ENCODE assay signal across 7 mouse cellular contexts in genomic region chr11:96863206-96863995, GRCm38 (mm10). TPM values are rescaled to one million over a fixed set of nuclear protein-coding genes. Genes with fewer than 3 reads are reported as not detected.
DNase-seq lines count a peak whose midpoint lies in the region; ATAC-seq lines count a peak whose summit lies in the region.

No protein-coding gene starts in this region.

- no peak overlapping the region; the same call in 1 of the 2 replicates for H3K9ac ChIP-seq in embryonic facial prominence, embryonic 11.5 days (replicated peaks; ENCODE audit: low read length)
- no peak overlapping the region for H3K9ac ChIP-seq in heart, embryonic 14.5 days (ENCODE audit: low read length)
- no peak overlapping the region for H3K9ac ChIP-seq in midbrain, embryonic 15.5 days

- no peaks in the 10 kb centered on the region for H3K9me3 ChIP-seq in embryonic facial prominence, embryonic 11.5 days (replicated peaks; ENCODE audit: control insufficient read depth, low read length)
- no peaks in the 10 kb centered on the region for H3K9me3 ChIP-seq in heart, embryonic 14.5 days (ENCODE audit: control insufficient read depth, low read length)
- H3K9me3 ChIP-seq in midbrain, embryonic 15.5 days, result no peaks in the 10 kb centered on the region

- ATAC-seq in embryonic facial prominence, embryonic 11.5 days (replicated peaks; ENCODE audit: insufficient number of reproducible peaks, low FRiP score, low TSS enrichment, low read depth), result peak; percentile 40; the same call in 1 of the 2 replicates
- ATAC-seq in heart, embryonic 14.5 days (ENCODE audit: insufficient number of reproducible peaks, insufficient read depth, low FRiP score, low read depth), result no peak
- no peak for ATAC-seq in midbrain, embryonic 15.5 days (replicated peaks)

- DNase-seq in 416B (ENCODE audit: low read depth), result peak; percentile 90
- DNase-seq in MEL-GATA-1-ER (ENCODE audit: extremely low read depth, low read depth), result peak; percentile 36
- DNase-seq in embryonic facial prominence, embryonic 11.5 days (ENCODE audit: low spot score), result peak; percentile 70
- DNase-seq in kidney, postnatal 36 days, result peak; percentile 80
- DNase-seq in right cerebral cortex, postnatal 14 days, result no peak

- 16% methylated on average over 26 of the region's 26 CpGs for WGBS in embryonic facial prominence, embryonic 11.5 days
- 18% methylated on average over 26 of the region's 26 CpGs for WGBS in heart, embryonic 14.5 days
- 17% methylated on average over 25 of the region's 26 CpGs for WGBS in midbrain, embryonic 15.5 days

- no peaks in the 10 kb centered on the region for H3K36me3 ChIP-seq in embryonic facial prominence, embryonic 11.5 days (replicated peaks; ENCODE audit: control insufficient read depth, insufficient read depth, low read depth, low read length)
- no peaks in the 10 kb centered on the region for H3K36me3 ChIP-seq in heart, embryonic 14.5 days (ENCODE audit: control insufficient read depth, insufficient read depth, low read length)
- H3K36me3 ChIP-seq in midbrain, embryonic 15.5 days (replicated peaks), result no peaks in the 10 kb centered on the region

- no peak overlapping the region for H3K4me3 ChIP-seq in embryonic facial prominence, embryonic 11.5 days (ENCODE audit: low read depth, low read length)
- H3K4me3 ChIP-seq in heart, embryonic 14.5 days (ENCODE audit: control insufficient read depth in 1 of 2, insufficient read depth in 1 of 2, low read depth in 1 of 2, low read length in 2 of 2), result peak overlapping the region in 1 of 2 experiments; percentile 22; a peak in 1 of 4 replicates
- no peak overlapping the region for H3K4me3 ChIP-seq in midbrain, embryonic 15.5 days

- peaks cover 6% of the 10 kb centered on the region for H3K4me1 ChIP-seq in embryonic facial prominence, embryonic 11.5 days (ENCODE audit: control insufficient read depth, insufficient read depth, low read length)
- H3K4me1 ChIP-seq in heart, embryonic 14.5 days (ENCODE audit: control insufficient read depth in 2 of 2, insufficient read depth in 2 of 2, low read length in 2 of 2), result peaks cover 12 to 23% of the 10 kb centered on the region in 2 experiments
- peaks cover 30% of the 10 kb centered on the region for H3K4me1 ChIP-seq in midbrain, embryonic 15.5 days

- H3K27me3 ChIP-seq in embryonic facial prominence, embryonic 11.5 days (ENCODE audit: control insufficient read depth, insufficient read depth, low read length), result no peaks in the 10 kb centered on the region
- H3K27me3 ChIP-seq in heart, embryonic 14.5 days (ENCODE audit: control insufficient read depth, insufficient read depth, low read length), result no peaks in the 10 kb centered on the region; the same call in 1 of the 2 replicates
- H3K27me3 ChIP-seq in midbrain, embryonic 15.5 days (replicated peaks), result no peaks in the 10 kb centered on the region

- H3K27ac ChIP-seq in embryonic facial prominence, embryonic 11.5 days (replicated peaks; ENCODE audit: low read depth, low read length), result no peak overlapping the region
- 0 out of 4 replicates have a peak overlapping the region, but pooled peaks of 1 of the 2 experiments have one; percentile 1 for H3K27ac ChIP-seq in heart, embryonic 14.5 days (replicated peaks in 1 of 2; ENCODE audit: control insufficient read depth in 1 of 2, insufficient read depth in 1 of 2, low read depth in 2 of 2, low read length in 2 of 2)
- no peak overlapping the region for H3K27ac ChIP-seq in midbrain, embryonic 15.5 days

- peak overlapping the region; percentile 30 for H3K4me2 ChIP-seq in embryonic facial prominence, embryonic 11.5 days (ENCODE audit: low read depth, low read length)
- peak overlapping the region; percentile 54 for H3K4me2 ChIP-seq in heart, embryonic 14.5 days (ENCODE audit: low read length)
- H3K4me2 ChIP-seq in midbrain, embryonic 15.5 days, result peak overlapping the region; percentile 31

RNA-seq across cellular contexts. Expression of gene Copz2, which starts 13.7 kb away (rescaled TPM):
- polyA plus RNA-seq in embryonic facial prominence, embryonic 11.5 days (2014; fragmentation: Nextera tagmentation; extraction: Ambion mirVana), result 61.1 and 61.2 TPM in 2 replicates
- 134 and 141 TPM in 2 replicates for polyA plus RNA-seq in heart, embryonic 14.5 days (2014; fragmentation: Nextera tagmentation; extraction: Ambion mirVana)
- 19.9 and 20.5 TPM in 2 replicates for polyA plus RNA-seq in midbrain, embryonic 15.5 days (2015; fragmentation: Nextera tagmentation; extraction: Ambion mirVana)

RNA-seq across cellular contexts. Expression of gene Nfe2l1, which starts 33.6 kb away (rescaled TPM):
- 30.3 and 32.5 TPM in 2 replicates for polyA plus RNA-seq in embryonic facial prominence, embryonic 11.5 days (2014; fragmentation: Nextera tagmentation; extraction: Ambion mirVana)
- 49.7 and 55.1 TPM in 2 replicates for polyA plus RNA-seq in heart, embryonic 14.5 days (2014; fragmentation: Nextera tagmentation; extraction: Ambion mirVana)
- polyA plus RNA-seq in midbrain, embryonic 15.5 days (2015; fragmentation: Nextera tagmentation; extraction: Ambion mirVana), result 80.9 and 81.2 TPM in 2 replicates

RNA-seq across cellular contexts. Expression of gene Cdk5rap3, which starts 52.9 kb away (rescaled TPM):
- 76.0 and 76.2 TPM in 2 replicates for polyA plus RNA-seq in embryonic facial prominence, embryonic 11.5 days (2014; fragmentation: Nextera tagmentation; extraction: Ambion mirVana)
- polyA plus RNA-seq in heart, embryonic 14.5 days (2014; fragmentation: Nextera tagmentation; extraction: Ambion mirVana), result 44.7 and 50.9 TPM in 2 replicates
- polyA plus RNA-seq in midbrain, embryonic 15.5 days (2015; fragmentation: Nextera tagmentation; extraction: Ambion mirVana), result 88.2 and 91.7 TPM in 2 replicates
